Mouse (Mus musculus) thymus, postnatal 4 days (tissue): ENCODE results near the gene Pi4kb.
A peak's percentile ranks its signal among the peaks of the same experiment; 100 is the strongest.
"Not testable (repeated sequence)": the region's sequence is repeated elsewhere in the genome, so short reads cannot be mapped to it uniquely, and the experiment has no call there.

Experiments
- DNase-seq: peaks from one replicate; pipeline ENCODE4 v3.0.0; 2021

The Pi4kb gene

GRCm38 (mm10) chr3:94974528-94975422, at the start of gene Pi4kb:
Gene Pi4kb (plus strand): TSS chr3:94974731.
- peak; percentile 86 for DNase-seq

- DNase-seq = not testable (repeated sequence)
Measured at GRCm38 (mm10) chr3:94926301-94926736, 48.2 kb upstream of the Pi4kb start.

DNA sequence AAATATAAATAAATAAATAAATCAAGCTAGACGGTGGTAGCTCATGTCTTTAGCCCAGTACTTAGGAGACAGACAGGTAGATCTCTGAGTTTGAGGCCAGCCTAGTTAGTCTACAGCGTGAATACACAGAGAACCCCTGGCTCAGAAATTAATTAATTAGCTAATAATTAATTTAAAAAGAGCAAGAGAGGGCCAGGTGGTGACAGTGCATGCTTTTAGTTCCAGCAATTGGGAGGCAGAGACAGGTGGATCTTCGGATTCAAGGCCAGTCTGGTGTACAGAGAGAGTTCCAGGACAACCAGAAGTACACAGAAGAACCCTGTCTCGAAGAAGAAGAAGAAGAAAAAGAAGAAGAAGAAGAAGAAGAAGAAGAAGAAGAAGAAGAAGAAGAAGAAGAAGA, 45.6 kb upstream of the Pi4kb start:
- DNase-seq = not testable (repeated sequence)

DNA sequence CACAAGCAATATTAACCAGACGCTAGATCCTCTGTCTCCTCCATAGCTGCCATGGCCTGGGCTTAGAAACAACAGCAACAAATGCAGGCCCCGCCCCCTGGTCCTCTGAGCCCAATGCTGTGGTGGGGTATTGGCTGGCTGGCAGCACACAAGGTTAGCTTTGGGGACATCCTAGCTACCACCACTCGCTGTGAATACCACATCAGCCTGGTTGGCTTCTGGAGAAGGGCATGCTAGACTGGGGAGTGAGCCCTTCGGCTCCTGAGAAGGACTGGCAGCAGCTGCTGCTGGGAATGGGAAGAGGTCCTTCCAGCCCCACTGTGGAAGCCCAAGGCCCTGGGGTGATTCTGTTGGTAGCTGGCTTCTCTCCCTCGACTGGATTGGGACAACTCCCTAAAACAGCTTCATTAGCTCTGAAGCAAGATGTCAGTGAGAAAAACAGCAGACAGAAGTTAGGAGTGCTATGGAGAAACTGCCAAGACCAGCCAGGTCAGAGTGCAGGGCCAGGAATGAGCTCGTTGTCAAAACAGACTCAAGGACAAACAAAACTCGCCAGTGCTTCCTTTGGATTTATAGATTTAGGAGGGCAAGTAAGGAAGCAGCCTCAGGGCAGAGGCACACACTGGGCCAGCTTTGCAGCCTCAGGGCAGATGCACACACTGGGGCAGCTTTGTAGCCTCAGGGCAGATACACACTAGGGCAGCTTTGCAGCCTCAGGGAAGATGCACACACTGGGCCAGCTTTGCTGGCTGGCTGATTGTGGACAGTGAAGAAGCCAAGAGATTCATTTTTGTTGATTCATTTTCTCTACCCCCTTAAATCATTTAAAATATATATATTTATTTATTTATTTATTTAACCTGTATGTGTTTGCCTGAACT, 43.9 kb upstream of the Pi4kb start:
- DNase-seq = not testable (repeated sequence)

- DNase-seq = not testable (repeated sequence)
Measured at GRCm38 (mm10) chr3:94931427-94932082, 43.0 kb upstream of the Pi4kb start.

- not testable (repeated sequence) for DNase-seq
Measured at GRCm38 (mm10) chr3:94932279-94932678, 42.3 kb upstream of the Pi4kb start.

- no peak for DNase-seq
Measured at GRCm38 (mm10) chr3:94932809-94933564, 41.5 kb upstream of the Pi4kb start, which contains the start of gene Selenbp1. Gene Selenbp1 (plus strand): TSS chr3:94933056.

- not testable (repeated sequence) for DNase-seq
Measured at GRCm38 (mm10) chr3:94933604-94934003, 40.9 kb upstream of the Pi4kb start.

DNA sequence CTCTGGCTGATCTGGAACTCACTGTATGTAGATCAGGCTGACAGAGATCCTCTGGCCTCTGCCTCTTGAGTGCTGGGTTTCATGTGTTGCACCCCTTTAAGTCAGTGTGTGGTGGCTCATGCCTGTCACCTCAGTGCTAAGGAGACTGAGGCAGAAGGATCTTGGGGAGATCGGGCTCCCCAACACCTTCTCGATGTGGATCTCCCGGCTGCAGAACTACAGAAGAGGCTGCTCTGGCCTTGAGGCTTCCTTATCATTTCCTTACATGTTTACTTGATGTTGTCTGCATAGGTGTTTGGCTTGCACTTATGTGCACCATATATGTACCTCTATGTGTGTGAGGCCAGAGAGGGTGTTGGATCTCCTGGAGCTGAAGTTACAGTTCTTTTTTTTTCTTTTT, 40.0 kb upstream of the Pi4kb start:
- not testable (repeated sequence) for DNase-seq

DNA sequence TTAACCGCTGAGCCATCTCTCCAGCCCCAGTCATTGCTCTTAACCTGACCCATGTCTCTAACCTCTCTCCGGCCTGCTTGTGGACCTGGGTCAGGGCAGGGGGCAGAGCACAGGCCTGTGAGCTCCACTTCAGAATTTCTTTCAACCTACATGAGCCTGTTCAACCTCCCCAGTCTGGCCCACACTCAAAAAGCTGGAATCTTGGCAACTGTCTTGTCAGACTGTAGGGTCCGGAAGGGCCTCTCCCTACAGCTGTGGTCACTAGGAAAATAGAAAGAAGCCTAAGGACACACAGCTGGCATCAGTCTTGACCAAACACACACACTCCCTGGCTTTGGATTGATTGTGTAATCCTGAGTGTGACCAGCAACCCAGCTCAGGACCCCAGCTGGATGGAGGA, 39.2 kb upstream of the Pi4kb start:
- not testable (repeated sequence) for DNase-seq

- DNase-seq = not testable (repeated sequence)
Measured at GRCm38 (mm10) chr3:94936147-94936546, 38.4 kb upstream of the Pi4kb start.

- DNase-seq = not testable (repeated sequence)
Measured at GRCm38 (mm10) chr3:94937194-94937593, 37.3 kb upstream of the Pi4kb start.

DNA sequence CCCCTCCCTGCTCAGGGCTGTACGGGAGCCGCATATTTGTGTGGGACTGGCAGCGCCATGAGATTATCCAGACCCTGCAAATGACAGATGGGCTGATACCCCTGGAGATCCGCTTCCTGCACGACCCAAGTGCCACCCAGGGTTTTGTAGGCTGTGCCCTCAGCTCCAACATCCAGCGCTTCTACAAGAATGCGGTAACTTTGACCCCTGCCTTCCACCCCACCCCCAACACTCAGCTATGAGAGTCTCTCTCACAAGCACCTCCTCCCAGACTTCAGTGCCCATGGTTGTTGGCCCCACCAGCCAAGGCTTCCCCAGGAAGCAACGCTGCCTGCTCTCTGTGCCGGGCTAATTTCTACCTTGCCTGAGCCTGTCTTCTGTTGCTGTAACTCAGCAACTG, 34.5 kb upstream of the Pi4kb start:
- not testable (repeated sequence) for DNase-seq

DNA sequence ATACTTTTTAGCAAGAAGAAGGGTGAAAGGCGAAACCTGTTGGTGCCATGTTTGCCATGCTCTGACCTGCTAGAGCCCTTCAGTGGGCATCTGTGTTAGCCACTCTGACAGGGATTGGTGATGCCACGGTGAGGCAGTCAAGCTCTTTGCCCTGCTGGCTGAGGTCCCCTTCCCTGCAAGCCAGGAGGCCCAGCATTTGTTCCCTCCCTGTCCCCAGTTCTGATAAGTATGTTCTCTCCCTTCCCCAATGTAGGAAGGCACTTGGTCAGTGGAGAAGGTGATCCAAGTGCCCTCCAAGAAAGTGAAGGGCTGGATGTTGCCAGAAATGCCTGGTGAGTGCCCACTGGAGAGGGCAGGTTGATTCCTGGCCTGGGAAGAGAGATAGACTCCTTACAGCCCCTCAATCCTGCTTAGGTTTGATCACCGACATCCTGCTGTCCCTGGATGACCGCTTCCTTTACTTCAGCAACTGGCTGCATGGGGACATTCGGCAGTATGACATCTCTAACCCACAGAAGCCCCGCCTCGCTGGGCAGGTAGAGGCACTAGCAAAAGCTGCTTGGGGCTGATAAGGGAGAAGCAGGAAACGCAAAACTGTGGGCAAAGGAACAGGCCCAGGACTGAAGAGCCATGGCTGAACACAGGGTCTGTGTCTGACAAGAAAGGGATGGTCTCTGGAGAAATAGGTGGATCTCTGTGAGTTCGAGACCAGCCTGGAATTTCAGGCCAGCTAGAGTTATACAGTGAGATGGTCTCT, 32.1 kb upstream of the Pi4kb start:
- DNase-seq = not testable (repeated sequence)

DNA sequence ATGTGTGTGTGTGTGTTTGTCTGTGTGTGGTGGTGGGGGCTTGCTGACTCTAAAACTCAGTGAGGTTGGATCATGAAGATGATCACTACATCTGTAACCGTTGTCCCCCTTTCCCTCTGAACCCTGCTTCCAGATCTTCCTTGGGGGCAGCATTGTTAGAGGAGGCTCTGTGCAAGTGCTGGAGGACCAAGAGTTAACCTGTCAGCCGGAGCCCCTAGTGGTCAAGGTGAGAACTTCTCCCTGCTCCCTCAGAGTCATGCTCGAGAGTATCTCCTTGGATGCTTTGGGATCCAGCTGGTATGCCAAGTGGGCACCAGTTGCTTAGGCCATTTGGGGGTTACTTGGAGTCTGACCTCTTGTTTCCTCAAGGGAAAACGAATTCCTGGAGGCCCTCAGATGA, 30.8 kb upstream of the Pi4kb start:
- DNase-seq = peak; percentile 37

GRCm38 (mm10) chr3:94948066-94948614, 26.4 kb upstream of the Pi4kb start:
- peak; percentile 13 for DNase-seq

GRCm38 (mm10) chr3:94949645-94950044, 24.9 kb upstream of the Pi4kb start:
- DNase-seq = no peak

DNA sequence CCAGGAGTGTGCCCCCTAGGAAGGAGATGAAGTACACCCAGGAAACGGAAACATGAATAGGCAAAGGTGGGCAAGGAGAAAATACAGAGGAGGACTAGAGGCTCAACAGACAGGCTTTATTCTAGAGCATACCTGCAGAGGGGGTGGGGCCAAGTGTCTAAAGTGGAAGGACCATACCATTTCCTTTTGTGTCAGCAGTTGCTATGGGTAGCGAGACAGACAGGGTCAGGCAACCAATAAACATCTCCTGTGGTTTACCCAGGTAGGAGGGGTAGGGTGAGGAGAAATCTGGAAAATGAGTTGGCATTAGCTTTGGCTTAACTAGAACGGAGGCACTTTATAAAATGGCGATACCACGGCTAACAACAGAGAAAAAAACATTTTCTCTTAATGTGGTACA, 21.7 kb upstream of the Pi4kb start:
- DNase-seq = peak; percentile 68

GRCm38 (mm10) chr3:94953384-94953763, 21.2 kb upstream of the Pi4kb start:
- DNase-seq = no peak

DNA sequence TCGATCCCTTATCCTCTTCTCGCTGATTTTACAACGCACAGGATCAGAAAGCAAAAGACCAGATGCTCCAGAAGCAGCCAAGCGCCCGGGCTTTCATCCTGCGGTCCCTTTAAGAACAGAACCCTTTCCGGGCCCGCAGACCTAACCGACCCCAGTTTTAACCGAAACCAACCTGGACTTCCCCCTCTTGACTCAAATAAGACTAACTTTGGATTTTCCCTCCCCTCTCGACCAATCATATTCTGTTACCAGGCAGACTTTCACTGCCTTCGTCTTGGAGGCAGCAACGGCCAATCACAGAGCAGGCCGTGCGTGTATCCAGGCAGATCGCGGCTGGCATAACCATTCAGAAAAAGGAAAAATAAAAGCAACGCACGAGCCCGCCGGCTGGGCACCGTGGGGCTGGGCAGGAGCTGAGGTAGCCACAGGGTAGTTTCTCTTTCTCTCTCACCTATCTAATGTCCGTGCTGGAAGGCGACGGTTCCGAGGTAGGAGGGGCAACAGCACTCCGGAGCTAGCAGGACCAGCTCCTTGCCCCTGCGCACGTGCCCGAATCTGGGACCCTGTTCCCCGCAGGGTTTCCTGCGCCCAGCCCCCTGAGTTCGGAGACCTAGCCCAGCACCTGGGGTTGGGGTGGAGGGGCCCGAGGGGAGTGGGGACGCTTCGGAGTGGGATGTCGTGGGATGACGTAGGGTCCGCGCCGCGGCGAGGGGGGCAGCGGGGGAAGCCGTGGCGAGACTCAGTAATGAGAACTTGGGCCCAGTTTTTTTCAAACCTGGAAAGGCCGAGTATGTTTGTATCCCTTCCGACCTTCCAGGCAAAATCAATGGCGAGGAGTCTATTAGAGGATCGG, 20.5 kb upstream of the Pi4kb start, which contains the start of gene Rfx5:
TSS of gene Rfx5 (plus strand) at position 312 of the 853 bp plus-strand sequence.
- peak; percentile 86 for DNase-seq
